ENCODE assay signal across 8 mouse cellular contexts in the genomic region with DNA sequence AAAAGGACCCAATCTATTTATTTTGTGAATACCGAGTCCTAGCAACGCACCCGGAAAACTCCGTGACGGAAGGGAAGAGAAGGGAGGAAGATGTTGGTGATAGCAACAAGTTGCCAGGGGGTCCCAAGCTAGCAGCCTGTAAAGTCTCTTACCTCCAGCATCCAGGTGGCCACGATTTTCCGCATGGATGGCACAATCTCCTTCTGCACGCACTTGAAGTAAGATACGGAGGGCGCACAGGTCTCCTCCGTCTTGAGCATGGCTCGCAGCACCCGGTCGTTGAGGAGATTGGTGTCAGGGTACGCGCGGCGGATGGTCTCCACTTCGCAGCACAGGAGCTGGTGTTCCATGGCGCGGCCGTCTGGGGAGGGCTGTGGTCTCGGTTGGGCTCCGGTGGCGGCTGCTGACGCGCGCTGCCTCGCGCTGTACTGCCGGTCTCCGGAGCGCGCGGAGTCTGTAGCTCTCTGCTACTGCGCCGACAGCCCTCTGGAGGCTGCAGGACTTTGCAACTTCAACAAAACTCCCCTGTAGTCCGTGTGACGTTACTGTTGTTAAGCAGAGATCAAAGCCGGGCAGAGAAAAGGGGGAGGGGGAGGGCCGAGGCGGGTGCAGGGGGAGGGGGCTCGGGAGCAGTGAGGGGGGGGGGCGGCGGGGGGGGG. TPM values are rescaled to one million over a fixed set of nuclear protein-coding genes. Genes with fewer than 3 reads are reported as not detected.
A peak's percentile ranks its signal among the peaks of the same experiment; 100 is the strongest.
DNase-seq lines count a peak whose midpoint lies in the region; ATAC-seq lines count a peak whose summit lies in the region.

A gene (minus strand): TSS at position 582 of the 659 bp plus-strand sequence.

- peak within 1 kb of the TSS; percentile 51 for H3K27ac ChIP-seq in forebrain, embryonic 15.5 days (replicated peaks)

- under 1% methylated on average over 40 of the region's 45 CpGs for WGBS in forebrain, embryonic 15.5 days

- peak; percentile 22 for DNase-seq in cerebellum, adult 11-12 months
- peak; percentile 77 for DNase-seq in adrenal gland, postnatal 25 days
- DNase-seq in layer of hippocampus, postnatal 10 days (ENCODE audit: low spot score in 2 of 2): peak; percentile 67 to 73
- DNase-seq in lung, postnatal 10 days: peak; percentile 83
- peak; percentile 71 for DNase-seq in splenic B cell, adult 2 months (ENCODE audit: low read depth, low spot score)

- H3K4me1 ChIP-seq in forebrain, embryonic 15.5 days: peaks cover 70% of the 10 kb centered on the region

- H3K9ac ChIP-seq in forebrain, embryonic 15.5 days (replicated peaks): peak within 1 kb of the TSS; percentile 40

- H3K4me3 ChIP-seq in forebrain, embryonic 15.5 days: peak within 1 kb of the TSS; percentile 47

- no peaks in the 10 kb centered on the region for H3K36me3 ChIP-seq in forebrain, embryonic 15.5 days
- H3K36me3 ChIP-seq in splenic B cell, adult 2 months (ENCODE audit: control insufficient read depth, insufficient read depth, low read length, poor library complexity, severe bottlenecking): no peaks in the 10 kb centered on the region

- H3K9me3 ChIP-seq in forebrain, embryonic 15.5 days: no peaks in the 10 kb centered on the region

- no peak for ATAC-seq in cerebellum, adult (ENCODE audit: insufficient number of reproducible peaks, low FRiP score, low TSS enrichment)
- peak; percentile 41 for ATAC-seq in forebrain, embryonic 15.5 days (replicated peaks)
- peak; percentile 29 to 39; a peak in 3 of 4 replicates for ATAC-seq in hematopoietic stem cell, adult 5-6 weeks (replicated peaks in 1 of 2; ENCODE audit: insufficient read depth in 1 of 2, low FRiP score in 2 of 2, low TSS enrichment in 1 of 2, low read depth in 1 of 2, poor library complexity in 2 of 2, severe bottlenecking in 2 of 2)

- H3K4me2 ChIP-seq in forebrain, embryonic 15.5 days (replicated peaks): peak within 1 kb of the TSS; percentile 89

- H3K27me3 ChIP-seq in forebrain, embryonic 15.5 days: peaks cover 41% of the 10 kb centered on the region
- peaks cover 2% of the 10 kb centered on the region for H3K27me3 ChIP-seq in splenic B cell, adult 2 months (ENCODE audit: control insufficient read depth, insufficient read depth, low read length, poor library complexity, severe bottlenecking)

RNA-seq across cellular contexts. Expression of the gene that starts here (rescaled TPM):
- total RNA-seq in adrenal gland, postnatal 25 days (2021): 111 and 117 TPM in 2 replicates
- 34.9 and 41.7 TPM in 2 replicates for polyA plus RNA-seq in forebrain, embryonic 15.5 days (2015; fragmentation: Nextera tagmentation; extraction: Ambion mirVana)
- 19.3 and 21.9 TPM in 2 replicates for total RNA-seq in hematopoietic stem cell, adult 5-6 weeks (2017)
- total RNA-seq in layer of hippocampus, postnatal 10 days (2021): 10 to 100 TPM; 27.7 to 37.3 TPM

Comparison
In these comparisons a context has a peak if more than half of its experiments do, and no peak if none do; other contexts are left out.
1. DNase-seq: peak in every context shown above with its lines; median percentile 83 in lung, postnatal 10 days; 77 in adrenal gland, postnatal 25 days; 71 in splenic B cell, adult 2 months; 70 in layer of hippocampus, postnatal 10 days; 22 in cerebellum, adult 11-12 months.